Mouse (Mus musculus): ENCODE results near the gene Gm26920.

Gene Gm26920

DNA sequence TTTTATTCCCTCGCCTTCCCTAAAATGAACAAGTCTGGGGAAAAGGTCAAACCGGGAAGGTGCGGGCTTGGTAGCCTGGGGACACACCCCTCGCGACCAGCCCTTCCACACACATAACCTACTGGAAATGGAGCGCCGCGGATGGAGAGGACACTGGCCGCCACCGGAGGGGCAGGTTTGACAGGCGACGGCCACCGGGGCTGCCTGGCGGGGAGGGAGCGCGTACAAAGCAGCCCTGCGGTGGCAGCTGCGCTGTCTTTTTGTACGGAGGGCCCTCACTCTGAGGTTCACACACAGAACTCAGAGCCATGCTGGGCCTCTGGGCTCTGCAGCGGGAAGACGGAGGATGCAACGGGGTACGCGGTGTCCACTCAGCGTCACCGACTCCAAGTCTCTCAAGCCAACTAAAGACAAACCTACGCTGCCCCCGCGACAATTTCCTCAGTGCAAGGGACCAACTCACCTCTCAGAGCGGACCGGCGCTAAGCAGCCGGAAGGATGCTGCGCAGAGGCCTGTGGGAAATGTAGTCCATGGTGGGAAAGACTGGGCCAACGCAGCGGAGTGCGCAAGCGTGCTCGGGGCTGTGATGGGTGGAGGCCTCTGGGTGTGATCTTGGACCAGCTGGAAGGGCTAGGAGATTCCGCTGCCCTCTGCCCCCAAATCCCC lies 39.2 kb downstream of the Gm26920 start, which contains the start of gene Zfp14:
Gene Zfp14 (minus strand): TSS at position 499 of the 667 bp plus-strand sequence.
- DNase-seq, result peak; percentile 89

DNA sequence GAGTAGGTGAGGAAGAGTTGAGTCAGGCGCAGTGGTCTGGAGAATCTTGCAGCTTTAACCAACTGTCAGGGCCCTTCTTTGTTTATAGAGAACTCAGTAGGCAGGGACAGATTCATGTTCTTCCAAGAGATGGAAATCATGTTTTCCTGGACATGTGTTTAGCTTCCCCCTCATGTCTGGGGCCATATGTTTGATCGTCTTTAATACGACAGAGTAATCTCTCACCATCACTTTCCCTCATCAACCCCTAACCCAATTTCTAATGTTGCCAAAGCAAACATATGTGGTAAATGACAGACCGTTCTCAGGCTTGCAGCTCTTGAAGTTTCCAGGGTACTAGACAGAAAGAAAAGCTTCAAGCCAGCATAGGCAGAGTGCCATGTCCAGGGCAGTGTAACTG lies 42.1 kb downstream of the Gm26920 start:
- no peak for DNase-seq

DNA sequence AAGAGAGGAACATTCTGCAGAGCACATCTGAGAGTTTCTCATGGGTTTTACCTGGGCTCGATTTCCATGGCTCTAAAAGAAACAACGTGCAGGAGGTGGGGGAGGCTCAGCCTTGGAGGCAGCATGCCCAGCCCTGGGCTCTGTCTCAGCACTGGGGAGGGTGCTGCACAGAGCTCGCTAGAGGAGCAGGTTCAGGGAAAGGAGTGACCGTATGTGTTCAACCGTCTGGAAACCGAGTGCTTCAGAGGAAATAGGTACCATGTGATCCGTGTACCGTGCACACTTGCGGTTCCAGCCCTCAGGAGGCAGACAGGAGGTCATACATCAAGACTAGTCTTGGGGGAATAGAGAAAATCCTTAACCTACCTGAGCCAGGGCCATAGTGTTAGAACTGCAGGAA lies 45.9 kb downstream of the Gm26920 start:
- DNase-seq, result no peak

DNA sequence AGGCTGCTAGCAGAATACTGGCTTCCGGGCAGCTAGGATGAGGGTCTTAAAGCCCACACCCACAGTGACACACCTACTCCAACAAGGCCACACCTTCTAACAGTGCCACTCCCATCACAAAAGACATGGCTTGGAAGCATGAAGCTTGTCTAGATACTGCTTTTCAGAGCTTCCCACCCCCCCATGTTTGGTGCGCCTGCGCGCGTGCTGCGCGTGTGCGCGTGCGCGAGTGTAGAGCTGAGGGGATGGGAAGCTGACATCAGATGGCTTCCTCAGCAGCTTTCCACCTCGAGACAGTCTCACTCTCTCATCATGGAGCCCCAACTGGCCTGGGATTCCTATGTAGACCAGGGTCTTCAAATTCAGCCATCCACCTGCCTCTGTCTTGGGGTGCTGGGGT lies 55.9 kb downstream of the Gm26920 start:
- DNase-seq, result no peak

DNA sequence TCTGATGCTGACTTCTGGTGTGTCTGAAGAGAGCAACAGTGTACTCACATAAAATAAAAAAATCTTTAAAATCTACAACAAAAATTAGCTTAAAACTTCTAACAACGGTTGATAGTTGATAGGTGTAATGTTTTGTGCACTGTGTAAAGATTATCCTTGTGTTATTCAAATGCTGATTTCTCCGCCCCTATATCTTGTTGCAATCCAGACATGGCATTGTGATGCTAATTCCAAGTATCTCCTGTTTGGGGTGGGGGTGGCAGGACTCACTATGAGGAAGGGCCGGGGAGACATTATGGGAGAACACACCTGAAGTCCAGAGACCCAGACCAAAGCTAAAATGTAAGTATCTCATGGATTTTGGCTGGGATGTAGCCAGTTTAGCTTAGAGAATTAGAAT lies 58.8 kb downstream of the Gm26920 start:
- DNase-seq, result no peak

DNA sequence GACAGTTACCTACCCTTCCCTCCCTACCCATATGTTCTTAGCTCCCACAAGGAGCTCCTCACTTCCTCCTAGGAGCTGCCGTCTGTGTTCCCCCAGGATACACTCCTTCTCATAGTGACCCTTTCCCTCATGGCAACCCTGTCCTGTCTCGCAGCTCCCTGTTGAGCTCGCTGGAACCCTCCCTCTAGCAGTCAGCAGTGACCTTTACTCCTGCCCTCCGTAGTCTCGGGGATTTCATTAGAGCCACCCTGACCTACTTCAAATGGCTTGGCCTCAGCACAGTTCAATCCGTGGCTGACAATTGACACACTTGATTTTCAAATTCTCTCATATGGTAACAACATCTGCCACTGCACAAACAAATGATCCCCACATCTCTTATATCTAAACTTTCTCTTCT lies 59.5 kb downstream of the Gm26920 start:
- no peak for DNase-seq

DNA sequence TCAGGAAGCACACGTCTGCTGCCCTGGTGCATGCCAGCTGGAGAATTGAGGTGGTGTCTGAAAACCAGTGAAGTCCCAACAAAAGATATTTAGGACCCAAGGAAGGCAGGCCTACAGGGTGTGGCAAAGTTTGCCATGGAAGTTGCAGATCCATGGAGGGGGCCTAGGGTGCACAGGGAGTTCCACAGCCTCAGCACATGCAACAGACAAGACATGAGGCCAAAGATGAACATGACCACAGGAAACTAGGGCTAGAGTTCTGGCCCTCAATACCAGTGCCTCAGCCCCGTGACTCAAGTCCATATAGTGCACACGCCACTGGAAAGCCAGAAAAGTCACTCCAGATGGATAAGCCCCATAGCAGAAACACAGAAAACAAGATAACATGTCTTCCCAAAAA lies 61.6 kb downstream of the Gm26920 start:
- DNase-seq, result no peak

DNA sequence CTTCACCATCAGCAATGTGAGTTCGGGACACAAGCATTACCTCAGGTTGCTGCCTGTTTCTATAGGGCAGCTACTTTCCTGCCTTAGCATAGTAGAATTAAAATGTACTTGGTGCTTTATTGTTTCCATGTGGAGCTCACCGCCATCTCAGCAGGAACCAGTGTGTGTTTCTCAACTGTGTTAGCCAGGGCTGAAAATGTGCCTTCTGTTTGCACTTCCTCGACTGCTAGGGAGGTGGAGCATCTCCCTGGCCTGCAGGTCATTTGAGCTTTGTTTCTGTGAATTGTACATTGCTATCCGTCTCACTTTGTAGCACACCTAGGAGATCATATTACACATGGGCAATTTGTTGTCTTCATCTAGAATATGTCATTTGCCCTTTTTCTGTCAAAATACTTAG lies 62.9 kb downstream of the Gm26920 start:
- no peak for DNase-seq

DNA sequence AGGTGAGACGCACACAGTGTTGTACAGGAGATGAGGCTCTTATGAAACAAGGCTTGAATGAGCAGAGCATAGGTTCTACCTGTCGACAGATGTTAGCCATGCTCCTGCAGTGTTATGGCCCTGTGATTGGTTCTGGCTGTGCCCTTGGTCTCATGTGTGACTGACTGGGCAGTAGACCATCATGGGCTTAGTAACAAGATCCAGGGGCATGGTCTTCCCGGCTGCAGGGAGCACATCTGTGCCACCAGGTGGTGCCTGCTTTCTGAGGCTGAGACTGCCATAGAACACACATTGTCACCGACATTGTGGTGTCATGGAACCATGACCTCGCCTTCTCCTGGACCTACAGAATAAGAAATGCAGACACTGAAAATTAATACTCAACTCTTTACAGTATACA lies 64.9 kb downstream of the Gm26920 start:
- no peak for DNase-seq

DNA sequence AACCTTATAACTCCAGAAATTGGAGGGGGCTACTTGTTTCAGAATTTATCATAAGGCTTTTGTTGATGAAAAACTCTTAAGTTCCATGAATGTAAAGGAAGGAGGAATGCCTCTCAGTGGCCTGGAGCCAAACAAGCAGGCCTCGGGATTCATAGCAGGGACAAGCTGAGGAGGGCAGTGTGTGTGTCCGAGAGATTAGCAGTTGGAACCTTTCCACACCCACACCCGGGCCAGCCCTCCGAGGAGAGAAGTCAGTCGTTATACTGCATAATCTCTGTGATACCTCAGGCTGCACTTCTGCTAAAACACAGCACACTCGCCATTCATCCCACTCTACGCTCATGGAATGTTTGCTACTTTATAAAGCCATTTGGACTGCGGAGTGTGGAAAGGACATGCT lies 66.4 kb downstream of the Gm26920 start:
- DNase-seq, result no peak

DNA sequence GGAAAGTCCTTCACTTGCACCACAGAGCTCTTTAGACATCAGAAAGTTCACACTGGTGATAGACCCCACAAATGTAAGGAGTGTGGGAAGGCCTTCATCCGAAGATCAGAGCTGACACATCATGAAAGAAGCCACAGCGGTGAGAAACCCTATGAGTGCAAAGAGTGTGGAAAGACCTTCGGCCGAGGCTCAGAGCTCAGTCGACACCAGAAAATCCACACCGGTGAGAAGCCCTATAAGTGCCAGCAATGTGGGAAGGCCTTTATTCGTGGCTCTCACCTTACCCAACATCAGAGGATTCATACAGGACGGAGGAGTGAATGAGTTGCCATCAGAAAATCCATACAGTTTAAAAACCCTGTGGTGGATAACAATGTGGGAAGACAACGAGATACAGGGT lies 66.9 kb downstream of the Gm26920 start:
- no peak for DNase-seq

DNA sequence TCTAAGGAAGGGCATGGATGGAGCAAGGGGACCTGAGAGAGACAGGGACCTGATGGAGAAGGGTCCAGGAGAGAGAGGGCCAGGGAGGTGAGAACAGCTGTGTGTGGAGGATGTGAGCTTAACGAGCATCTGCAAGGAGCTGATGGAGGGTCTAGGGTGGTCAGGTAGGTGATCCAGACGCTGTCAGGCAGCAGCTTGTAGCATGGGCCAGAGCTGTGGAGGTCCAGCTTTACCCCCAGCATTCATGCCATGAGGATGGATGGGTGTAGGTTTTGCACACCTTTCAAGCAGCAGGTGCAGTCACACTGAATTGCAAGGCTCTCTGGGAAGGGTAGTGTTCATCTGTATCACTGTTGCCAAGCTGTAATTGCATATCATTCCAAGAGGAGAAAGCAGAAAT lies 70.7 kb downstream of the Gm26920 start:
- no peak for DNase-seq

DNA sequence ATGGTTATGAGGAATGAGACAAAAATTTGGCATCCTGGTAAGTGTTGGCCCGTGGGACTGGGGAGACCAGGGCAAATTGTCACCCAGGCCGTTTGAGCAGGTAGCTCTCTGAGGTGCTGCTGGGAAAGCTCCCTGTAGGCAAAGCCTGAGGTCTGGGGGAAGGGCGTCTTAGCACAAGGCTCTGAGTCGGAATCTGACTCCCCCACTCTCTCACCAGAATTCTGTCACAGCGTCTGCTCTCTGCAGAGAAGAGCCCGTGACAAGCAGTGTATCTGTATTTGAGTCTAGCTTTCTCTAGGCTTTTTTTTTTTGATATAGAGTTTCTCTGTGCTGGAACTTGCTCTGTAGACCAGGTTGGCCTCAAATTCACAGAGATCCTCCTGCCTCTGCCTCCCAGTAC lies 73.0 kb downstream of the Gm26920 start:
- DNase-seq, result no peak

DNA sequence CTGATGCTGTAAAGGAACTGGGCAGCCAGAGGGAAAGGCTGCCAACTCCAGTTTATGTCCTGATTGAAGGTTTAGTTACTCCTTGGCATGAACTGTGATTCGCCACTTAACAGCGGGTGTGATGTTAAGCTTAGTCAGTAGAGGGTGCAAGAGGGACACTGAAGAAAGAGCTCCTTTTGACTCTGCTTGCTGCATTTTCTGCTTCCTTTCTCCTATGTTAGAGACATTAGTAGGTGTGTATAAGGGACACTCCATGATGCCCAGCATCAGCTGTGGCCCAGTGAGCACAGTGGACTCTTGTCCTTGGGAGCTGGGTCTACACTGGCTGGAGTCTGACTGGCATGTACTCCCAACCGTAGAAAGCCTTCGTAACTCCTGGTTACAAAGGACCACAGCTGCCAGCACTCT lies 77.2 kb downstream of the Gm26920 start:
- peak; percentile 43 for DNase-seq

DNA sequence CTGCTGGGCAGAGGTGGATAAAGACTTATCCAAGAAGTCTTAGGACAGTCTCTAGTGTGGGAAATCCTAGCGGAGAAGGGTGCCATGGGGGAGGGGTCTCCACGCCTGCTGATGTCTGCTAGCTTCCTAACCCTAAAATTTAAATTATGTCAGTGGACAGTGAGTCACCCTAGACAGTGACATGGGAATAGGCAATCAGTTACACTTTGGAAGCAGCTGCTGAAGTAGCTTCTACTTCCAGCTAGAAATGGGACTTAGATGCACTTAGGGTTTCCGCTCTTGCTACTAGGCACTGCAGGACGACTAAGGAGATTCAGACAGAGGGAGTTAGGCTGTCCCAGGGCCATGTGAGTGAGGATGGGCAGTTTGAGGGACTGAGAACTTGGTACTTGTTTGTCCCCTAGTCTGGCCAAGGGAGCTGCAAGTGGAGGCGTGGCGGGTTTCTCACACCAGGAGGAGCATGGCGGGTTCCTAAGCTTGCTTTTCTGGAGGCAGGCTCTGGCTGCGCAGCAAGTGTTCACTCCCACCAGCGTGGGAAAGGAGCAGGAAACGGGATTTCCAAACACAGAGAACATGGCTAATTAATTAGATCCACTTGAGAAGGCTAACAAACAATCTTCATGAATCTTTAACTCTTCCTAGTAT lies 79.5 kb downstream of the Gm26920 start:
- no peak for DNase-seq

DNA sequence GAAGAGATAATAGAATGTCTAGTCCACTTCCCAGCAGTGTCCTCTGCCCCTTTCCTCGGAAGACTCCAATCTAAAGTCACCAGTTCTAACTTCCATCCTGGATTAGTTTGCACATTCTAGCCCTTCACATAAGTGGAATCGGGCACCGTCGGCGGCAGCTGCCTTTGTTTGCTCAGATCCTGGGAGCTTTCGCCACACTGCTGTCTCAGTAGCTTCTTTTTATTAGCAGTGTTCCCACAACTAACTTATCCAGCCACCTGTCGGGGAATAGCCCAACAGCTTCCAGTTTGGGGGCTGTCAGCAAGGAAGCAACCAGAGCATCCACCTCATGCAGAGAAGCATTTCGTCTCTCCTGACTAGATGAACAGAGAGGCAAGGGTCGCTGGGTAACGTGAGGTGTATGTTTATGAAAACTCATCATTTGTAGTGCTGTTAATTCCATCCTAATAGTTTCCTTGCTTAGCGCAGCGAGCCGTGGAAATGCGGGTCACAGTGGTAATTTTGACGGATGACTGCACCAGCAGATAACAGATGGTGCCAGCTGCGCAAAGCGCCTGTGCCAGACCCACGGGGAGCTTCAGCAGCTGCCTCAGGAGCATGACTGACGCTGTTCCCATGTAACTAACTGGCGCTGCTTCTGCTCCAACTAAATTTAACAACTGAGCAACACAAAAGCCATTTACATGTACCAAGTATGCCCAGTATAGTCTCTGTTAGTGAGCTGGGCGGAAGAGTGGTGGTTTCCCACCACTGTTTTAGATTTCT lies 80.7 kb downstream of the Gm26920 start:
- DNase-seq, result peak; percentile 34

DNA sequence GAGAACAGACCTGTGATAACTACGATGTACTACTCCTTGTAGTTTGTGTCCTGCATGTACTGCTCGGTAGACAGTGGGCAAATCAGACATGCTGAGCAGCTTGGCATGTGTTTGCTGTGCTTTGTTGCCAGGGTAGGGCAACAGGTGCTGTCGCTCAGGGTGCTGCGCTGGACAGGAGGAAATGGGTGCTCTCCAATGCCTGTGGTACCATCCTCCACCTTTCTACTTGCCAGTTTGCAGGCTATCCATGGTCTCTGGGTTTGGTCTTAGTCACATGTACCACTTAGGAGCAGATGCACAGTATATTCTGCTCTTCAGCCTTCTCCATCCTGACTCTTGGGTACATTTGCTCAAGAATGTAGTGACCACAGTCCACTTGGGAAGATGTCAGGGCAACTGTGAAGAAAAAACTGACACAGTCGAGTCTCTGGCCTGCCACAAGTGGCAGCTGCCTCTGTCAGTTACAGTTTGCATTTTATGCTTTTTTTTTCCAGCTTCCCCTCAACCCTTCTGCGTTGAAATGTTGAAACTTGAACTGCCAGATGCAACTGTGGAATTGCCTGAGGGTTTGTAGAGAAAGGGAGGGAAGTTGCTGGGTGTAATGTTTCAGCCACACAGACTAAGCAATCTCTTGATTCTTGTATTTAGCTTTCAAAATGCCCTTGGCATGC lies 82.1 kb downstream of the Gm26920 start:
- no peak for DNase-seq

DNA sequence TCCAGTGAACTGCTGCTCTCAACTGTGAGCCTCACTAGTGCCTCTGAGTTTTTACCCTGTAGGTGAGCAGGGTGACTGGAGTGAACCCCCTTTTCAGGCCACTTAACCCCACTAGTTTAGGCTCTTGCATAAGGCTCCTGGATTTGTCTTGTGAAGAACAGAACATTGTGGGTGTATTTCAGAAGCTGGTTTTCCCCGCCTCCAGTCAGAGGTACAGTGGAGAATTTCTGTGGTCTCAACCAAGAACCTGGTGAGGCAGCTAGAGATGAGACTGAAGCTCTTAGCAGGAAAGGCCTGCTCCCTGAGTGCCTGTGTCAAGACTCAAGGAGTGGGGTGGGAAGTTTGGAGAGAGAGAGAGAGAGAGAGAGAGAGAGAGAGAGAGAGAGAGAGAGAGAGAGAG lies 82.6 kb downstream of the Gm26920 start:
- DNase-seq, result no peak
